Mouse (Mus musculus): ENCODE measurements around the gene Iglon5.

- no peak for TF ChIP-seq CTCF (IDR thresholded peaks at IDR 0.05; ENCODE audit: insufficient read depth, low read depth, low read length)
- no peak for TF ChIP-seq POLR2A (IDR thresholded peaks at IDR 0.05; ENCODE audit: insufficient read depth, low read depth, low read length)
These were observed 47.2 kb downstream of the Iglon5 start for GRCm38 (mm10) chr7:43442684-43443083.
